Comparison of ENCODE assay signal across 9 mouse cellular contexts in the genomic region with DNA sequence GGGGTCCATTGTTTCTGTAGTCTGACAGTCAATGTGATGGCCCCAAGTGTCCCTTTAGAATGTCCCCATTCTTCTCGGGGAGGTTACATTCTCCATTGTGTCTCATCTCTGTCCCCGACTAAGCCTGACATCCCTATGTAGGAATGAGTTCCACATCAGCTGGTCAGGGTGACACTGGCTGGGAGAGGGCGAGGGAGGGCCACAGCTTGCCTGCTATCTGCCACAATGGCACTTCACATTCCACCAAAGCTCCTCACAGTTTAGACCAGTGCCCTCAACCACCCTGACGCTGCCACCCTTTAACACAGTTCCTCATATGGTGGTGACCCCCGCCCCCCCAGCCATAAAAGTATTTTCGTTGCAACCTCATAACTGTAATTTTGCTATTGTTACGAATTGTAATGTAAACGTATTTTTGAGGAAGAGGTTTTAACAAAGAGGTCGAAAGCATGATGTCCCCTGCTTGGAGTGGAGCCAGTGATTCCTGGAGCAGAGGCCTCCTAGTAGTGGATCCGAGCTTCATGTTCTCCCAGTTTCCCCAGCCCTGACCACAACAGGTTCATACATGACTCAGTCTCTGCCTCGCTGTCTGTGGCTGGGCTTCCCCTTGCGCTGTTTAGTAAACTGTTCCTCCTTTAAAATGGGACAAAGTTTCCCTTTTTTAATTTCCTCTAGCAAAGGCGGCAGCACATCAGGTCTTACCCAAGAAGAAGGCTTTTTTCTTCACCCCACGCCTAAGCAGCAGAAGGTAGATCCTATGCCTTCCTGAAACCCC. TPM values are rescaled to one million over a fixed set of nuclear protein-coding genes. Genes with fewer than 3 reads are reported as not detected.
DNase-seq lines count a peak whose midpoint lies in the region; ATAC-seq and TF ChIP-seq lines count a peak whose summit lies in the region.
"Had no signal": no experiment of that assay in that cellular context is flagged by ENCODE, and none has a peak within 500 bp of the region (broad histone marks: within the 10 kb centered on the region; RNA-seq: fewer than 3 reads in every experiment).

No protein-coding gene starts in this region.

- H3K4me1 ChIP-seq in forebrain, embryonic 12.5 days: peaks cover 44% of the 10 kb centered on the region
- 0 out of 2 replicates have a peak, but pooled peaks cover 6% of the 10 kb centered on the region for H3K4me1 ChIP-seq in forebrain, postnatal 0 days (ENCODE audit: insufficient read depth)
- peaks cover 30% of the 10 kb centered on the region for H3K4me1 ChIP-seq in lung, postnatal 0 days (ENCODE audit: insufficient read depth, low read depth, low read length)
- peaks cover 30% of the 10 kb centered on the region for H3K4me1 ChIP-seq in hindbrain, embryonic 14.5 days (replicated peaks; ENCODE audit: control insufficient read depth, insufficient read depth, low read length)

- TF ChIP-seq CTCF in forebrain, postnatal 0 days (IDR thresholded peaks at IDR 0.05; ENCODE audit: low read depth): no peak
- no peak for TF ChIP-seq CTCF in left cerebral cortex, adult 2 months (IDR thresholded peaks at IDR 0.05)
- TF ChIP-seq CTCF in lung, postnatal 0 days (IDR thresholded peaks at IDR 0.05): no peak

- H3K4me2 ChIP-seq in forebrain, embryonic 12.5 days: no peak overlapping the region
- no peak overlapping the region for H3K4me2 ChIP-seq in forebrain, postnatal 0 days (ENCODE audit: low read depth)
- H3K4me2 ChIP-seq in lung, postnatal 0 days (replicated peaks; ENCODE audit: low read depth, low read length): no peak overlapping the region
- H3K4me2 ChIP-seq in hindbrain, embryonic 14.5 days (replicated peaks): no peak overlapping the region

- H3K27ac ChIP-seq in forebrain, embryonic 12.5 days: 0 out of 2 replicates have a peak overlapping the region, but pooled peaks have one; percentile 25
- H3K27ac ChIP-seq in forebrain, postnatal 0 days (ENCODE audit: low read depth, low read length): no peak overlapping the region
- H3K27ac ChIP-seq in left cerebral cortex, adult 2 months: peak overlapping the region; percentile 79
- H3K27ac ChIP-seq in lung, postnatal 0 days (ENCODE audit: low read length): peak overlapping the region; percentile 59
- no peak overlapping the region for H3K27ac ChIP-seq in hindbrain, embryonic 14.5 days

- WGBS in forebrain, embryonic 12.5 days: 75% methylated on average over 14 of the region's 14 CpGs
- 73% methylated on average over 14 of the region's 14 CpGs for WGBS in forebrain, postnatal 0 days
- 46% methylated on average over 14 of the region's 14 CpGs for WGBS in lung, postnatal 0 days
- 74% methylated on average over 14 of the region's 14 CpGs for WGBS in hindbrain, embryonic 14.5 days

- H3K9me3 ChIP-seq in forebrain, embryonic 12.5 days: no peaks in the 10 kb centered on the region
- no peaks in the 10 kb centered on the region for H3K9me3 ChIP-seq in forebrain, postnatal 0 days (ENCODE audit: low read length)
- no peaks in the 10 kb centered on the region for H3K9me3 ChIP-seq in lung, postnatal 0 days (ENCODE audit: low read length)
- H3K9me3 ChIP-seq in hindbrain, embryonic 14.5 days (ENCODE audit: control insufficient read depth, low read length): no peaks in the 10 kb centered on the region

- no peaks in the 10 kb centered on the region for H3K36me3 ChIP-seq in forebrain, embryonic 12.5 days (replicated peaks)
- H3K36me3 ChIP-seq in forebrain, postnatal 0 days (ENCODE audit: insufficient read depth): no peaks in the 10 kb centered on the region
- H3K36me3 ChIP-seq in lung, postnatal 0 days (ENCODE audit: insufficient read depth, low read length): no peaks in the 10 kb centered on the region
- H3K36me3 ChIP-seq in hindbrain, embryonic 14.5 days (replicated peaks; ENCODE audit: control insufficient read depth, insufficient read depth): no peaks in the 10 kb centered on the region; the same call in 1 of the 2 replicates

- H3K27me3 ChIP-seq in forebrain, embryonic 12.5 days: peaks cover 11% of the 10 kb centered on the region
- H3K27me3 ChIP-seq in forebrain, postnatal 0 days (ENCODE audit: insufficient read depth, low read length): no peaks in the 10 kb centered on the region
- H3K27me3 ChIP-seq in lung, postnatal 0 days (replicated peaks; ENCODE audit: insufficient read depth, low read length): no peaks in the 10 kb centered on the region
- H3K27me3 ChIP-seq in hindbrain, embryonic 14.5 days (ENCODE audit: control insufficient read depth, insufficient read depth, low read length): no peaks in the 10 kb centered on the region

- no peak for TF ChIP-seq EP300 in lung, postnatal 0 days (IDR thresholded peaks at IDR 0.05)

- no peak overlapping the region for H3K9ac ChIP-seq in forebrain, embryonic 12.5 days
- no peak overlapping the region for H3K9ac ChIP-seq in forebrain, postnatal 0 days
- H3K9ac ChIP-seq in lung, postnatal 0 days (replicated peaks; ENCODE audit: low read depth): no peak overlapping the region
- no peak overlapping the region for H3K9ac ChIP-seq in hindbrain, embryonic 14.5 days

- ATAC-seq in forebrain, embryonic 12.5 days (ENCODE audit: low FRiP score): no peak
- no peak for ATAC-seq in forebrain, postnatal 0 days
- ATAC-seq in lung, postnatal 0 days: peak; percentile 22
- no peak for ATAC-seq in hindbrain, embryonic 14.5 days (ENCODE audit: low FRiP score)

- H3K4me3 ChIP-seq in forebrain, embryonic 12.5 days (replicated peaks): no peak overlapping the region
- no peak overlapping the region for H3K4me3 ChIP-seq in forebrain, postnatal 0 days (ENCODE audit: low read depth, low read length)
- H3K4me3 ChIP-seq in left cerebral cortex, adult 2 months: no peak overlapping the region
- H3K4me3 ChIP-seq in lung, postnatal 0 days (ENCODE audit: low read depth, low read length): no peak overlapping the region
- H3K4me3 ChIP-seq in hindbrain, embryonic 14.5 days (replicated peaks; ENCODE audit: low read length): no peak overlapping the region

- no peak for DNase-seq in forebrain, postnatal 0 days
- no peak for DNase-seq in left cerebral cortex, adult 2 months (ENCODE audit: extremely low spot score in 1 of 2, low spot score in 2 of 2)
- no peak for DNase-seq in left cerebral cortex, adult 9 months (ENCODE audit: low spot score in 2 of 2)
- DNase-seq in CD4-positive helper T cell, adult 2 months (ENCODE audit: low read depth, low spot score): peak; percentile 65
- no peak for DNase-seq in lung, postnatal 0 days (ENCODE audit: low spot score)
- DNase-seq in thymus, postnatal 36 days: no peak
- DNase-seq in hindbrain, embryonic 14.5 days (ENCODE audit: low spot score): no peak
- DNase-seq: layer of hippocampus, postnatal 36 days had no signal

- intact Hi-C loops in left cerebral cortex, adult 2 months (cut with DNase I): loop anchor here (2.0 kb wide), 1 partner anchor 45 kb away; no protein-coding TSS in a partner anchor

RNA-seq across cellular contexts. Expression of gene St6gal1, which starts 47.4 kb away (rescaled TPM):
- 34.6 and 36.2 TPM in 2 replicates for polyA plus RNA-seq in forebrain, embryonic 12.5 days (2016; fragmentation: Nextera tagmentation; extraction: Ambion mirVana)
- 21.8 and 27.3 TPM in 2 replicates for total RNA-seq in forebrain, postnatal 0 days (2014; rRNA removed)
- 16.4 and 18.6 TPM in 2 replicates for polyA plus RNA-seq in forebrain, postnatal 0 days (2015; fragmentation: Nextera tagmentation; extraction: Ambion mirVana)
- 10 to 100 TPM; 16.5 to 18.7 TPM for total RNA-seq in left cerebral cortex, adult 2 months (2021)
- polyA plus RNA-seq in lung, postnatal 0 days (2015; fragmentation: Nextera tagmentation; extraction: Ambion mirVana): 42.2 and 46.4 TPM in 2 replicates
- 29.6 and 30.6 TPM in 2 replicates for polyA plus RNA-seq in hindbrain, embryonic 14.5 days (2014; fragmentation: Nextera tagmentation; extraction: Ambion mirVana)

Comparison
In these comparisons a context has a peak if more than half of its experiments do, and no peak if none do; other contexts are left out.
1. H3K27ac ChIP-seq: peak in forebrain, embryonic 12.5 days (single experiment), left cerebral cortex, adult 2 months (single experiment) and lung, postnatal 0 days (single experiment); none in forebrain, postnatal 0 days (single experiment) and hindbrain, embryonic 14.5 days (single experiment).